Mouse (Mus musculus) thymus, postnatal 36 days (tissue): ENCODE measurements around the gene Ppa1.

Experiments
- DNase-seq, 2 experiments: peaks; one replicate each; pipeline ENCODE4 v3.0.0; 2022; ENCODE audit warnings: mixed read lengths in 2 of 2

Ppa1 gene

DNA sequence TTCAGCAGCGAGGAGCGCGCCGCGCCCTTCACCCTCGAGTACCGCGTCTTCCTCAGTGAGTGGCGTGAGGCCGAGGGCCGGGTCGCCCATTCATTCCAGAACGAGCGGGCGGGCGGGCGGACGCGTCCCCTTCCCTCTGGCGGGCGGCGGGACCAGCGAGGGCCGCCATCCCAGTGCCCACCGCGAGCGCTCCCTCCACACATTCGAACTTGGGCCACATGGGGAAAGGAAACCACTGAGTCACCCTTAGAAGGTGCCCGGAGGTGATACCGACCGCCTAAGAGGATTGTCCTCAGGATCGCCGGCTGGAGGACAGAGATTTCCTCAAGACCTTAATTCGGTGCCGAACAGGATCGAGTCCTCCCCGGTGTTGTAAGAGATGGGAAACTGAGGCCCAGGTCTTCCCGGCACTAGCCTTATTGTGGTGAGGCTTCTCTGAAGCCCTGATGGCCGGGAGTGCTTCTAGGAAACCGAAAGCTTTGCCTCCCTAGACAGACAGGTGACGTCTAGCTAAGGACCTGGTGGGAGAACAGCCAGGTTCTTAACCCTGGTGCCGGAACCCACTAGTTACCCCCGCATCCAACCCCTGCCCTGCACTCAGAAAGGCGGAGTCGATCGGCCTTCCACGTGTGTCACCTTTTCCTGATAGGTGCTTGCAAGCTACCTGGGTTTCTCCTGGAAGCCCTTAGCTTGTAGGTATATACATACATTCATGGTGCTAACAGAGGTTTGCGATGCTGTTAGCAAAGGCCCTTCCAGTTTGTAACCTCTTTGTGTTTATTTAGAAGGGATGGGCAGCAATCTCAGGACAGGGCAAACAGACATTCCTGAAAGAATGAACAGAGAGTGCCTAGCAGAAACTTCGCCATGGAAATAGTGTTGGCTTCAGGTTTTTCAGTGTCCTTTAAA lies 639 bp downstream of the Ppa1 start:
- no peak for DNase-seq

DNA sequence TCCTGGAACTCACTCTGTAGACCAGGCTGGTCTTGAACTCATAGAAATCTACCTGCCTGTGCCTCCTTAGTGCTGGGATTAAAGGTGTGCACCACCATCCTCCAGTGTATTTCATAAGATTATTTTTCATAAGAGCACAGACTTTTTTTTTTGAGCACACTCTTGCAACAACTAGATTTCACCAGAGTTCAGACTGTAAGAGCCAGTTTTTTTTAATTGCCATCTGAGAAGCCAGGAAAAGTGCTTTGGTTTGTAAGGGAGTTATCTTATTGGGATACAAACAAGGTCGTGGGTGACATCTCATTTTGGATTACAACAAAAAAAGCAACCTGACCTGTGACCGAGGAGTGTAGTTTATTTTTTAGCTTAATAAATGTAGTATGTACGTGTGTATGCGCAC lies 5.8 kb downstream of the Ppa1 start:
- no peak for DNase-seq

DNA sequence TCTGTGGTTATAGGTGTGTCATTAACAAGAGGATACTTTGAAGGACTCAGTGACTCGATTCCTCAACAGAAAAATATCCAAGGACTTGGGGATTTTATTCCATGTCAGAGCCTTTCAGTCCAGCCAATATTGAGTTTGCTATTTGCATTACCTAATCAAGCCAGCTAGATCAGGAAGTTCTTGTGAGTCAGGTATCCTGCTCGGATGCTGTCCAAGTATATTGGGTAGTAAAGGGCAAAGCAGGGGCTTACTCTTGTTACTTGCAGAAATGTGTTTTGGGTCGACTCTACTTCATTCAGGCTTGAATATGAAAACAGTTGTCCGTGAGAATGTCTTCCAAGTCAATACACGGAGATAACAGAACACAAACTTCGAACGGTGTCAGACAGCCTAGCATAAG lies 6.3 kb downstream of the Ppa1 start:
- DNase-seq, result no peak

DNA sequence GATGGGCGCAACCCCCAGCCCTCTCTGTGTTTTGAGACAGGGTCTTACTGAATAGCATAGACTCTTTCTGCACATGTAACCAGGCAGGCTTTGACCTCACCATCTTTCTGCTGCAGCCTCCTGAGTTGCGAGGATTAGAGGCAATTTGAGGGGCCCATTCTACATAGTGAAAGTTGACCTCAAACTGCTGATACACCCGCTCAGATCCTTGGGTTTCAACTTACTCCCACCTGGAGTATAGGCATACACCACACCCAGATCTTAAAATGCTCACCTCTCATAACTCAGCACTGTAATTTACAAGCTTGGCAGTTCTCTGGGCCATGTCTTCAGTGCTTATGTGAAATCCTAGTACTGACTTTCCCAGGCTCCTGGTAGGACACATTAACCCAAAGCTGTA lies 6.8 kb downstream of the Ppa1 start:
- no peak for DNase-seq

DNA sequence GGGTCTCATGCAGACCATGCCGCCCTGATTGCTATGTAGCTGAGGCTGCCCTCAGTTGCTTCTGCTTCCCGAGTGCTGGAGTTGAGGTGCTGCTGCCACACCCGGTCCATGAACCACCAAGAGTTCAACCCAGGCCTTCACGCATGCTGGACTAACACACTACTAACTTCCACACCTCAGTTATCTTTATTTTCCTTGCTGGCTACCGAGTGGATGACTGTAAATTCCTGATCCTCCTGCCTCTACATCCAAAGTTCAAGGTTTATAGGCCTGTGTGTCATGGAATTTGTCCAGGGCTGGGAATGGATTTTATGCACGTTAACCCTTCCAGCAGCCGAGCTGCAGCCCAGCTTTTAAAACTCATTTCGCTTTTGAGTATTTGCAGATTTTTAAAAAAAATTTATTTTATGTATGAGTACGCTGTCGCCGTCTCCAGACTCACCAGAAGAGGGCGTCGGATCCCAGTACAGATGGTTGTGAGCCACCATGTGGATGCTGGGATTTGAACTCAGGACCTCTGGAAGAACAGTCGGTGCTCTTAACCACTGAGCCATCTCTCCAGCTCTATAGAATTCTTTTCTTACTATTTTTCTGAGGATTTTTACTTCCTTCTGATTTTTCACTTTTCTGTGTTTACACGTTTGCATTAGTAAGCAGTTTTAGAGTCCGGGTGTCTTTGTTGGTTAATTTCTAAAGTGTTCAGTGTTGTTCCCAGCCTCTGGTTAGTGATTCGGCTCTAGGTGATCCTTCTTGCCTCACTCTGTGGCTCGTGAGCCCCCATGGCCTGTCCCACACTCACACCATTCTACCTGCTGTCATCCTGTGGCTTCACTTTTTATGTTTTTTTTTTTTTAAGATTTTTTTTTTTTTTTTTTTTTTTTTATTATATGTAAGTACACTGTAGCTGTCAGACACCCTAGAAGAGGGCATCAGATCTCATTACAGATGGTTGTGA lies 8.9 kb downstream of the Ppa1 start:
- DNase-seq, result no peak

DNA sequence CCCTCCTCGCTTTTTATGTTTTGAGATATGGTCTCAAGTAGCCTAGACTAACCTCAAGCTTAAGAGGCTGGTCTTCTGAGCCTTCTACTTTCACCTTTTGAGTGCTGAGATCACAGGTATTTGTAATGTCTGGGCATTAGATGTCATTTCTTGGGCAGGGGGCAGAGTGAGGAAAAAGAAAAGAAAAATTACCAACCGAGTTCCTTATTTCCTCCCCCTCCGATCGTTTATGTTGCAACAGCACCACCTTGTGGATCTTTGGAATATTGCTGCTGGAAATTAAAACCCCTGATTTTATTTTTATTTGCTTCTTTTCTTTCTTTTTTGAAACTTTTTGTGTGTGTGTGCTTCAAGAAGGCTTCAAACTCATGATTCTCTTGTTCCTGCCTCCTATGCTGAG lies 9.6 kb downstream of the Ppa1 start:
- peak in 1 of 2 experiments; percentile 14 for DNase-seq

DNA sequence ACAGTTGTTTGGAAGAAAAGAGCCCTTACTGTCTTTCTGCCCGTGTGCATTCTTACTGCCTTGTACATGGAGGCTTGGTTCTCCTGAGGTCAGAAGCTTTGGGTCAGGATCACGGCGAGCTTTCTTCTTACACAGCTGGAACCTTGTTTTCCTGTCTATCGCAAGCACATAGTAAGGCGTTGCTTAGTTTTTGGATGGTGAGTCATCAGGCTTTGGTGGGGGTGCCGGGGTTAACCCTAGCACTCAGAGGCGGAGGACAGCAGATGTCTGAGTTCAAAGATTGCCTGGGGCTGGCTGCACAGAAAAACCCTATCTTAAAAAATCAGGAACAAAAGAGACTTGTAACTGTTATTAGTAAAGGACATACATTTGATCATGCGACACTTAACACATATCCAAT lies 13.5 kb downstream of the Ppa1 start:
- no peak for DNase-seq

DNA sequence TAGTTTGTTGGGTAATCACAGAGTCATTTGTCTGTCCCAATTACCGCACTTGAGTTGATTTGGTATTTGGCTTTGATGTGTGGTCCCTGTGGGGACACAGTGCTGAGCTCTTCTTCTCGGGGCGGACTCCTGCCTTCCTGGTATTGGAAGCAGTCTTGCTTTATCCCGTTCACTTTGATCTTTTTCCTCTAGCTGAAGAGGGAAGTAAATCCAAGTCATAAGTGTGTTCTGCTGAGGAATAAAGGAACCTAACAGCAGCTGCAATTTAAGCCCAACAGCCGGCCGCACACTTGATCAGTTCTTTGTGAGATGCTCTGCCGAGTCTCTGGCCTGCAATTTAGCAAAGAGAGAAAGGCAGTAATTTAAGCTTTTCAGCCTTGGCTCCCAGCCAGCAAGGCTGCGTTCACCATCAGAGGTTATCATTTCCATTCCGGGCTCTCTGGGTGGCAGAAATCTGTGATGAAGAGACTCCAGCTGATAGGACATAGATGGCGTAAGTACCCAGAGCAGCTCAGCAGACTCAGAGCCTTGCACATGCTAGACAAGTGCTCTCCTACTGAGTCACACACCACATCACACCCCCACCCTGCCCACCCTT lies 14.1 kb downstream of the Ppa1 start:
- DNase-seq, result no peak

DNA sequence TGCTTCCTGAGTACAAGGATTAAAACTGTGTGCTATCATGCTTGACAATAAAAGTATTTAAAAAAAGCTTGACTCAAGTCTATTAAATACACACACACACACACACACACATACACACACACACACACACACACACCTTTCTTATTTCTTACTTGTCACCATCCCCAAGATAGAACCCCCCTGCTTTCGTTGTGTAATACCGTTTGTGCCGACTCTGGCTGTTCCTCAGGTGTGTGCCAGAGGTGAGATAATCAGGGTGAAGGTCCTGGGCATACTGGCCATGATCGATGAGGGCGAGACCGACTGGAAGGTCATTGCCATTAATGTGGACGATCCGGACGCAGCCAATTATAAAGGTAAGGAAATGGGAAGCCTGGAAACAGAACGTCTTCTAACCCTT lies 16.8 kb downstream of the Ppa1 start:
- DNase-seq, result no peak

DNA sequence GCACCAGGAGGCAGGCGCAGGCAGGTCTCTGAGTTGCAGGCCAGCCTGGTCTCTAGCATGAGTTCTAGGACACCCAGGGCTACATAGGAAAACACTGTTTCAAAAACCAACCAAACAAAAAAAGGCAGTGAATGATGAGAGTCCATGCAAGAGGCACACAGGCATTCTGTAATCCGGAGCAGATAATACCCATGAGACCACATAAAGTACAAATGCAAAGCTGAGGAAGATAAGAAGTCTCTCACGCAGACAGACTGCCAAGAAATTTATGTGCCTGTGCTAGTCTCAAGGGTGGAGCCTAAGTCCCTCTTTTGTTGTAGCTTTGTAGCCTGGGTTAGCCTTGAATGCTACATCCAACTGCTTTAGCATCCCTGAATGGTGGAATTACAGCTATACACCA lies 17.3 kb downstream of the Ppa1 start:
- no peak for DNase-seq

DNA sequence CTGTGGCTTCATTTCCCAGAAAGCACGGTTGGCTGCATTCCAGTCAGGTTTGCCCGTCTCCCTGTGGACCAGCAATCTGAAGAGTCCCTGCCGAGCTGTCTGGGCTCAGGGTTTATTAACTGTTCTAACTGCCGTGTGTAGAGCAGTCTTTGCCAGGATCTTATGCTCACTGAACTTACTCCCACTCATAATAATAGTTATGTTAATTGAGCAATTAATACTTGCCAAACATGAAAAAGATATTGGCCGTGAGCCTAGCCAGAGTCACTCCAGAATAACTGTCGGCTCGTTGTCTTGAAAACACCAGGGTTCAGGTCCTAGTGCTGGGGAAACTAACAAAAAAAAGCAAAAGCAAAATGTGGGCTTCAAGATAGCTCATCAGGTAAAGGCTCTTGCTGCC lies 20.9 kb downstream of the Ppa1 start:
- DNase-seq, result no peak

DNA sequence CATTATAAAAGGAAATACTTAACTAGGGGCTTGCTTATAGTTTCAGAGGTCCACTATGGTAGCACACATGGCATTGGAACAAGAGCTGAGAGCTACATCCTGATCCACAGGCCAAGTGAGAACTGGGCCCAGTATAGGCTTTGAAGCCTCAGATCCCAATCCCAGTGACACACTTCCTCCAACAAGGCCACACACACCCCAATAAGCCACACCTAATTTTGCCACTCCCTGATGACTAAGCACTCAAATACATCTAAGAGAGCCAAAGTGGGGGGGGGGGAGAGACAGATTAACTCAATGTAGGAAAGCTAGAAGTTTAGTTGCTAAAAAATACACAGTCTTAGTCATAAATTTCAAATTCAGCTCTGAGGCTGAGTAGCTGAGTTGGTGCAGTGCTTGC lies 21.5 kb downstream of the Ppa1 start:
- no peak for DNase-seq

DNA sequence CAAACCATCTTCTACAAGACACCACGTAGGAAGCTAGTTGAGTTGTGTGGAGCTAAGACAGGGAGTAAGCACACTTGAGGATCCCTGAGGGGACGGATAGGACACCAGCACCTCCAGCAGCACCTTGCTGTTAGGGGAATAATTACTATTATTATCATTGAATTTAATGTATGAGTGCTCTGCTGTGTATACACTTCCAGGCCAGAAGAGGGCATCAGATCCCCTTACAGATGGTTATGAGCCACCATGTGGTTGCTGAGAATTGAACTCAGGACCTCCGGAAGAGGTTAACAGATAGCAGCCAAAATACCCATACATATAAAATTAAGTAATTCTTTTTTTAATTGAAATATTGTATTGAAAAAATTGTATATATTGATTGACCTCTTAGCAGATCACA lies 22.4 kb downstream of the Ppa1 start:
- DNase-seq, result no peak

DNA sequence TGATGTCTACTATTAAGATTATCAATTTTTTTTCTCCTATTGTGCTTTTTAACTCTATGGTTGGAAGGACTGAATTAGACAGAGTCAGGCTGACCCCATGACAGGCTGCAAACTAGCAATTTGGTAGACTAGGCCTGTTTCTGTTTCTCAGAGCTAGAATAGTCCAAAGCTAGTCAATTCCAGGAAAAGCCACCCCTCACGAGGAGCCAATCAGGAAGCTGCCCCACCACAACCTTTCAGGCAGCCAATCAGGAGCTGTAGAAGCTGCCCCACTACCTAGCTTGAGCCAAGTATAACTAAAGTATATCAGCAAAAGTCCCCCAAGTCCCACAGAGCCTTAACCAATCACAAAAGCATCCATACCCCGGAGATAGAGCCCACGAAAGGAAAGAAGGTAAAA lies 27.6 kb downstream of the Ppa1 start:
- no peak for DNase-seq

DNA sequence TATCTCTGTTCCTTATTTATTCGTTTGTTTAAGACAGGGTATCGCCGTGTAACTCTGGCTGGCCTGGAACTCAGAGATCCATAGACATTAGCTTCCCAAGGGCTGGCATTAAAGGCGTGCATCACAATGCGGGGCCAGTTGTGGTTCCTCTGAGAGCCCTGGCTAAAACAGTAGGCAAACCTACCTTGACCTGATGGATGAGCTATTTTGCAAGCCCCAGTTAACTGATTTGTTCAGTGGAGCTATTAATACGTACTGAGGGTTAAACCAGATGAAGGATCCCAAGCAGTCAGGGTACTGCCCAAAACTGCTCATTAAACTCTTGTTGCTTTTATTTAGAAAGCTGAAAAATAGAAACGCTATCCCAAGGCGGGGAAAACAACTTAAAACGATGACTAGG lies 31.2 kb downstream of the Ppa1 start:
- DNase-seq, result no peak

DNA sequence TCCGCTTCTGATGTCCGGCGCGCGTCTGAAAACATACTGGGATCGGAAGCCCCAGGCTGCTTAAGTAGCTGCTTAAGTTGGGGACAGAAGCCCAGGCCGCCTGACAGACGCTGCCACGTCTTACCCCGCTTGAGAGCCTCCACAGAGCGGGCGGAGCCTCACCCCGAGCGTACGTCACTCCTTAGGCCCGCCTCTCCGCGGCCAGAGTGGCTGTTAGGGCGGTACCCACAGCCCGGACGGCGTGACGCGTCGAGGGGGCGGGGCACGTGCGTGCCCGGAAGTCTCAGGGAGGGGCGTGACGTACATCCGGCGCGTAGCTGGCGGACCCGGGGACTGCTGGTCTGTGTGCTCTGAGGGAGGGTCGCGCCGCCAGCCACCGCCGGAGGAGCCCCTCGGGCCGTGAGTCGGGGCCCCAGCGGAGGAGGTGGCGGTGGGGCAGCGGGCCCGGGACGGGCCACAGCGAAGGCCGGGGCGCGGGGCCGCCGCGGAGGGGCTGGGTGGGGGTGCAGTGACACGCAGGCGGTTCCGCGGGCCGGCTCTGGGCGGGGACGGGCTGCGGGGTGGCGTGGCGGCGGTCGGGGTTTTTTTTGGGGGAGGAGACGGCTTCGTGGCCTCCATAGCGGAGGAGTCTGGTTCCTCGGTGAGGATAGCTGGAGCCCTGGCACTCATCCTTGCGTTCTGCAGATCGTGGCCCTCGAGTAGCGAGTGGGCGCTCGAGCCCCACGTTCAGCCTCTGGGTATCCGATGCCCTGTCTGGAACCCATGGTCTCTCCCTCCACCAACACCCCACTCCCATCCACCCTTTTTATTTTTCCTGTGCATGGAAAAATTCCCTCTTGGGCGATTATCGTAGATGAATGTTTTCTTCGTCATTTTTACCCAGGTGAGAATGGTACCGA lies 31.9 kb downstream of the Ppa1 start, which contains the start of gene Sar1a:
Sar1a (plus strand) TSS at position 285 of the 899 bp plus-strand sequence.
- DNase-seq, result peak; percentile 98

DNA sequence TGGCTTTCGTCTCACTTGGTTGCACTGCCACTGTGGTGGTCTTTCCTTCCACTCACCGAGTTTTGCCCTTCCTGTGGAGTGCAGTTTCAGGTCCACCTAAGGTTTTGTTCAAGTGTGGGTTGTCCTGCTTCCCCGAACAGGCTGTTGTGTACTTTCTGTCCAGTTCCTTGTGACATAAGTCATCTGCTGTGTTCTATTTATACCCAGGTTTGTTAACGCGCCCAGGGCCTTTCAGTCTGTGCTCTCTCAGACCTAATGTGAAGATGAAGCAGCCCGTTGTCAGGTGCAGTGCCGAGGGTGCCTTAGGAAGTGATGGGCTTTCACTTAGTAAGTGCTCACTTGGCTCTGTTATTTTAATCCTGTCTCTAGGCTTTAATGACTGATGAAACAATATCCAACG lies 41.1 kb downstream of the Ppa1 start:
- DNase-seq, result no peak

DNA sequence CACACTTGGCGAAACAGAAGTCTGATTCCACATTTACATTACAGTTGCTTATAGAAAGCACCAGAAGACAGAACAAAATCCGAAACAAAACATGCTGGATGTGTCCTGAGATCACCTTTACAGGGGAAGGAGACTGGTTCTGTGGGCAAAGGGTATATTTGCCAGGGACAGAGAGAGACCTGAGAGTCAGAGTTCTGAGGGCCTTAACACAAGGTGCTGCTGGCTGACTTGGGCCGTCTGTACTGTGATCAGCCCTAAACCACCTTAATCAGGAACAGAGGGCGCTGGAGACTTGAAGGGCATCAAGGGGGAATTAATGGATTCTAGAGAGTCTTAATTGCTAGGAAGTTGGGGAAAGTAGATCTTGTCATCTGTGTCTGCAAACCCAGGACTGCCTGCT lies 45.2 kb downstream of the Ppa1 start:
- no peak for DNase-seq

DNA sequence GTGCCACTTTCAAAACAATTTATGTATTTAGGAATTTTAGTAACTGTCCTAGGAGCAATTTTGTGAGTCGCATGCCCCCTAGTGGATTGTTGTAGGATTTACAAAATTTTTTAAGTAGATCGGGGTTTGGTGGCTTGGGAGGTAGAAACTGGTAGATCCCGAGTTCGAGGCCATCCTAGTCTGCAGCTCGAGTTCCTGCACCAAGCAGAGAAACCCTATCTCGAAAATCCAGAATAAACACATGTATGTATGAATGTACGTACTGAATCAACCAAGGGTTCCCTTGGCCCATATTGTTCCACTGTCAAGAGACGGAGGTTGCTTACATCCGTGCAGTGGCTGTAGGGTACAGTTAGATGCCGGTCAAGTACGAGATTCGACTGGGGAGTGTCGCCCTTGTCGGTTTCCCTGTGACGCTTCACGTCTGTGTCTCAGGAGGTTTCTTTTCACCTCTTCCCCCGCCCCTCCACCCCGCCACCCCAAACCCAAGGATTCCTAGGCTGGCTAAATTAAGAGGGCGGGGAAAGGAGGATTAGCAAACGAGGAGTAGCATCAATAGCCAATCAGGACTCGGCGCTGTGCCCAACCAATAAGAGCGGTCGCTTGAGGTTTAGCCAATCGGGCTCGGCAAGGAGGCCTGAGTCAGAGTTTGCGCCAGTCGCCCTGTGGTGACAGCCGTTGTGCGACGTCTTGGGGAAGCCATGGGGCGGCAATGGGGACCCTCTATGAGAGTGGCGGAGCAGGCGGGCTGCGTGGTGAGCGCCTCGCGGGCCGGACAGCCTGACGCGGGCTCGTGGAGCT lies 46.7 kb downstream of the Ppa1 start, which contains the start of gene Tysnd1:
Tysnd1 (plus strand) TSS at position 645 of the 801 bp plus-strand sequence.
- peak; percentile 88 to 93 for DNase-seq

DNA sequence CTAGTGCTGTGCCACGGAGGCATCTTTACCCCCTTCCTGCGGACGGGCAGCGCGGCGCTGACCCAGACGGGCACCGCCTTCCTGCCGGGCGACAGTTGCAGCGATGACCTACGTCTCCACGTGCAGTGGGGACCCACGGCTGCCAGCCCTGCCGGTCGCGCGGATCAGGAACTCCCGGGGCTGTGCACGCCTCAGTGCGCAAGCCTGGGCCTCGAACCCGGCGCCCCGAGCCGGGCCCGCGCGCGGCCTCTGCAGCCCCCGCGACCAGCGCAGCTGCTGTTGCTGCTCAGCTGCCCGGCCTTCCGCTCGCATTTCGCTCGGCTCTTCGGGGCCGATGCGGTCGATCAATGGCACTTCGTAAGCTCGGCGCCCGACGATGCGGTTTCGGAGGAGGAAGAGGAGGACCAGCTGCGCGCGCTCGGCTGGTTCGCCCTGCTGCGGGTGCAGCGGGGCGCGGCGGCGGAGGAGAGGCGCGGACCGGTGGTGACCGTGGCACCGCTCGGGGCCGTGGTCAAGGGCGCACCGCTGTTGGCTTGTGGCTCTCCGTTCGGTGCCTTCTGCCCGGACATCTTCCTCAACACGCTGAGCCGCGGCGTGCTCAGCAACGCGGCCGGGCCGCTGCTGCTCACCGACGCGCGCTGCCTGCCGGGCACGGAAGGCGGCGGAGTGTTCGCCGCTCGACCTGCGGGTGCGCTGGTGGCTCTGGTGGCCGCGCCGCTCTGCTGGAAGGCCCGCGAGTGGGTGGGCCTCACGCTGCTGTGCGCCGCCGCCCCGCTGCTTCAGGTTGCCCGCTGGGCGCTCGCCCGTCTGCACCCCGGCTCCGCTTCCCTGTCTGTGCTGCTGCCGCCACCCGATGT lies 47.6 kb downstream of the Ppa1 start:
- peak in 1 of 2 experiments; percentile 59 for DNase-seq

DNA sequence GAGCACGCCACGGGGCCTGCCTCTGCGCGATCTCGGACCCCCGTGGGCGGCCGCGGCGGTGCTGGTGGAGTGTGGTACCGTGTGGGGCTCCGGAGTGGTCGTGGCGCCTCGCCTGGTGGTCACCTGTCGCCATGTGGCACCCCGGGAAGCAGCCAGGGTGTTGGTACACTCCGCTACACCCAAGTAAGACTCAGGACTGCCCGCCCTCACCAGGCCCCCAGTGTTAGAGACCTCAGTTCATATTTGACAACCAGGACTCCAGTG lies 48.1 kb downstream of the Ppa1 start:
- DNase-seq, result no peak
